Mouse (Mus musculus) lung, adult 10 weeks (tissue): Measurements from ENCODE around the gene Atxn10. TPM values are rescaled to one million over a fixed set of nuclear protein-coding genes. Genes with fewer than 3 reads are reported as not detected.

Source experiments
- polyA plus RNA-seq: library from polyadenylated mRNA; stranded (reverse); fragments of 350-450 nt; fragmentation: Illumina TruSeq; extraction: RNeasy Lipid Tissue Mini Kit (QIAGEN cat#74804); gene quantifications from one replicate; pipeline ENCODE4 v1.2.3, GENCODE M21; 2014; ENCODE audit warnings: low read depth, low replicate concordance; ENCODE audit not compliant: insufficient read depth

Atxn10 gene
- polyA plus RNA-seq: 102 TPM

GRCm38 (mm10) chr15:85335671-85336300 lies at the start of gene Atxn10:
Gene Atxn10, plus strand, starts transcription at chr15:85336245.

GRCm38 (mm10) chr15:85503127-85503526 lies 167.1 kb downstream of the Atxn10 start, which contains the start of gene 7530416G11Rik:
Gene 7530416G11Rik, minus strand, starts transcription at chr15:85503227.

Other genes starting within 250 kb of the Atxn10 start
- not detected for gene Smc1b, start 204.3 kb upstream of the Atxn10 start, polyA plus RNA-seq
- 0.41 TPM for gene Ribc2, start 204.2 kb upstream of the Atxn10 start, polyA plus RNA-seq
- gene Fbln1, start 130.3 kb upstream of the Atxn10 start, polyA plus RNA-seq: 37.3 TPM
- gene 7530416G11Rik, start 167.0 kb downstream of the Atxn10 start, polyA plus RNA-seq: not detected
- 1.8 TPM for gene Wnt7b, start 246.2 kb downstream of the Atxn10 start, polyA plus RNA-seq